Comparison of ENCODE assay signal across 8 mouse cellular contexts in the genomic region with DNA sequence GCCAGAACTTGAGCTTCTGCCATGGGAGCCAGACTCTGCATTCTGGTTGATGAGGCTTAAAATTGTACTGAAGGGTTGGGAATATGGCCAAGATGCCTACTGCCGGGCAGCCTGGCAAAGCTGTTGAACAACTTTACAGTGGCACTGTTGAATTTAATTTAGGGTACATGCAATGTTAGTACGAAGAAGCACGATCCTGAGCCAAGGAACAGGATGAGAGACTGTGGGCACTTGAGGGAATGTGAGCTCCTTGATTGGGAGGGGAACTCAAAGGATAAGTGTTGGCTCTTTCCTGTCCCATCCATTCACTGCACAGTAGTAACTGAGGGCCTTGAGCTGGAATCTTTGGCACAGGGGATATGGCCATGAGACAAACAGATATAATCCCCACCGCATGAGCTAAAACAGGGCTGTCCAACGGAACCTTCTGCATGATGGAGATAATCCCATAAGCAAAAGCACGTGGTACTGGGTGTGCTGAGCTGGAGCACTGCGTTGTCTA. TPM values are rescaled to one million over a fixed set of nuclear protein-coding genes. Genes with fewer than 3 reads are reported as not detected.
DNase-seq lines count a peak whose midpoint lies in the region; ATAC-seq and TF ChIP-seq lines count a peak whose summit lies in the region.
"Had no signal": no experiment of that assay in that cellular context is flagged by ENCODE, and none has a peak within 500 bp of the region (broad histone marks: within the 10 kb centered on the region; RNA-seq: fewer than 3 reads in every experiment).

No protein-coding gene starts in this region.

- peak overlapping the region; percentile 63 for H3K27ac ChIP-seq in hindbrain, postnatal 0 days
- H3K27ac ChIP-seq in hindbrain, embryonic 10.5 days, result no peak overlapping the region
- peak overlapping the region; percentile 67 for H3K27ac ChIP-seq in neural tube, embryonic 15.5 days (replicated peaks)
- peak overlapping the region; percentile 82 for H3K27ac ChIP-seq in layer of hippocampus, adult 2 months

- peak; percentile 86 for DNase-seq in hindbrain, postnatal 0 days (ENCODE audit: low spot score)
- no peak for DNase-seq in hindbrain, embryonic 10.5 days (ENCODE audit: low spot score)
- DNase-seq in neural tube, embryonic 10.5 days (ENCODE audit: extremely low spot score, low spot score), result no peak
- peak; percentile 42 to 59 for DNase-seq in layer of hippocampus, adult 2 months (ENCODE audit: low spot score in 2 of 2)
- DNase-seq in right cerebral cortex, postnatal 25 days, result peak; percentile 15
- no peak for DNase-seq in kidney, postnatal 14 days
- DNase-seq: kidney, postnatal 4 days had no signal

- no peak for TF ChIP-seq CTCF in hindbrain, postnatal 0 days (IDR thresholded peaks at IDR 0.05; ENCODE audit: low read depth)
- no peak for TF ChIP-seq CTCF in layer of hippocampus, adult 2 months (conservative IDR thresholded peaks at IDR 0.05)

- no peaks in the 10 kb centered on the region for H3K36me3 ChIP-seq in hindbrain, postnatal 0 days (ENCODE audit: insufficient read depth, low read length)
- H3K36me3 ChIP-seq in hindbrain, embryonic 10.5 days, result no peaks in the 10 kb centered on the region
- H3K36me3 ChIP-seq in neural tube, embryonic 15.5 days, result no peaks in the 10 kb centered on the region

- peak; percentile 83 for ATAC-seq in hindbrain, postnatal 0 days
- peak; percentile 75; the same call in 1 of the 2 replicates for ATAC-seq in neural tube, embryonic 15.5 days (ENCODE audit: low FRiP score)

- WGBS in hindbrain, postnatal 0 days, result 56% methylated on average over 7 of the region's 7 CpGs
- 90% methylated on average over 7 of the region's 7 CpGs for WGBS in hindbrain, embryonic 10.5 days
- 75% methylated on average over 7 of the region's 7 CpGs for WGBS in neural tube, embryonic 15.5 days

- H3K9ac ChIP-seq in hindbrain, postnatal 0 days (replicated peaks; ENCODE audit: low read length), result no peak overlapping the region
- no peak overlapping the region for H3K9ac ChIP-seq in neural tube, embryonic 15.5 days (replicated peaks)

- H3K4me2 ChIP-seq in hindbrain, postnatal 0 days (ENCODE audit: low read depth, low read length), result peak overlapping the region; percentile 22; the same call in 1 of the 2 replicates
- no peak overlapping the region for H3K4me2 ChIP-seq in neural tube, embryonic 15.5 days

- H3K4me3 ChIP-seq in hindbrain, postnatal 0 days (ENCODE audit: low read length), result no peak overlapping the region
- no peak overlapping the region for H3K4me3 ChIP-seq in hindbrain, embryonic 10.5 days
- H3K4me3 ChIP-seq in neural tube, embryonic 15.5 days (replicated peaks), result no peak overlapping the region
- no peak overlapping the region for H3K4me3 ChIP-seq in layer of hippocampus, adult 2 months

- no peaks in the 10 kb centered on the region for H3K27me3 ChIP-seq in hindbrain, postnatal 0 days (ENCODE audit: insufficient read depth, low read length)
- H3K27me3 ChIP-seq in hindbrain, embryonic 10.5 days (ENCODE audit: insufficient read depth, poor library complexity, severe bottlenecking), result 0 out of 2 replicates have a peak, but pooled peaks cover 7% of the 10 kb centered on the region
- H3K27me3 ChIP-seq in neural tube, embryonic 15.5 days (replicated peaks), result 0 out of 2 replicates have a peak, but pooled peaks cover 6% of the 10 kb centered on the region

- H3K4me1 ChIP-seq in hindbrain, postnatal 0 days (ENCODE audit: insufficient read depth, low read length), result peaks cover 7% of the 10 kb centered on the region
- no peaks in the 10 kb centered on the region for H3K4me1 ChIP-seq in hindbrain, embryonic 10.5 days (replicated peaks)
- no peaks in the 10 kb centered on the region for H3K4me1 ChIP-seq in neural tube, embryonic 15.5 days

- no peaks in the 10 kb centered on the region for H3K9me3 ChIP-seq in hindbrain, postnatal 0 days (ENCODE audit: low read length)
- no peaks in the 10 kb centered on the region for H3K9me3 ChIP-seq in hindbrain, embryonic 10.5 days
- no peaks in the 10 kb centered on the region for H3K9me3 ChIP-seq in neural tube, embryonic 15.5 days (replicated peaks)

RNA-seq across cellular contexts. Expression of gene Rabggta, which starts 8.5 kb away (rescaled TPM):
- 78.7 and 83.8 TPM in 2 replicates for total RNA-seq in hindbrain, postnatal 0 days (2014; rRNA removed)
- polyA plus RNA-seq in hindbrain, postnatal 0 days (2015; fragmentation: Nextera tagmentation; extraction: Ambion mirVana), result 50.4 and 51.9 TPM in 2 replicates
- 34.7 and 36.3 TPM in 2 replicates for polyA plus RNA-seq in hindbrain, embryonic 10.5 days (2016; fragmentation: Nextera tagmentation; extraction: Ambion mirVana)
- polyA plus RNA-seq in neural tube, embryonic 15.5 days (2015; fragmentation: Nextera tagmentation; extraction: Ambion mirVana), result 56.7 and 65.1 TPM in 2 replicates
- 10 to 100 TPM; 44.9 to 49.5 TPM for total RNA-seq in layer of hippocampus, adult 2 months (2021)

RNA-seq across cellular contexts. Expression of gene Dhrs1, which starts 14.9 kb away (rescaled TPM):
- total RNA-seq in hindbrain, postnatal 0 days (2014; rRNA removed), result 62.0 and 69.2 TPM in 2 replicates
- 86.0 and 88.3 TPM in 2 replicates for polyA plus RNA-seq in hindbrain, postnatal 0 days (2015; fragmentation: Nextera tagmentation; extraction: Ambion mirVana)
- 68.5 and 73.8 TPM in 2 replicates for polyA plus RNA-seq in hindbrain, embryonic 10.5 days (2016; fragmentation: Nextera tagmentation; extraction: Ambion mirVana)
- polyA plus RNA-seq in neural tube, embryonic 15.5 days (2015; fragmentation: Nextera tagmentation; extraction: Ambion mirVana), result 79.7 and 84.6 TPM in 2 replicates
- 10 to 100 TPM; 82.4 to 91.1 TPM for total RNA-seq in layer of hippocampus, adult 2 months (2021)

RNA-seq across cellular contexts. Expression of gene Nop9, which starts 14.9 kb away (rescaled TPM):
- 19.9 and 28.9 TPM in 2 replicates for total RNA-seq in hindbrain, postnatal 0 days (2014; rRNA removed)
- 23.0 and 23.5 TPM in 2 replicates for polyA plus RNA-seq in hindbrain, postnatal 0 days (2015; fragmentation: Nextera tagmentation; extraction: Ambion mirVana)
- polyA plus RNA-seq in hindbrain, embryonic 10.5 days (2016; fragmentation: Nextera tagmentation; extraction: Ambion mirVana), result 53.3 and 56.5 TPM in 2 replicates
- 25.1 and 31.5 TPM in 2 replicates for polyA plus RNA-seq in neural tube, embryonic 15.5 days (2015; fragmentation: Nextera tagmentation; extraction: Ambion mirVana)
- total RNA-seq in layer of hippocampus, adult 2 months (2021), result 10 to 100 TPM; 11.8 to 13.1 TPM

RNA-seq across cellular contexts. Expression of gene Tgm1, which starts 16.9 kb away (rescaled TPM):
- 0.10 and 0.11 TPM in 2 replicates for total RNA-seq in hindbrain, postnatal 0 days (2014; rRNA removed)
- 0.06 and 0.16 TPM in 2 replicates for polyA plus RNA-seq in hindbrain, postnatal 0 days (2015; fragmentation: Nextera tagmentation; extraction: Ambion mirVana)
- polyA plus RNA-seq in hindbrain, embryonic 10.5 days (2016; fragmentation: Nextera tagmentation; extraction: Ambion mirVana), result 0.34 and 0.81 TPM in 2 replicates
- 0.31 and 0.96 TPM in 2 replicates for polyA plus RNA-seq in neural tube, embryonic 15.5 days (2015; fragmentation: Nextera tagmentation; extraction: Ambion mirVana)
- not detected for total RNA-seq in layer of hippocampus, adult 2 months (2021)

RNA-seq across cellular contexts. Expression of gene Cideb, which starts 27.7 kb away (rescaled TPM):
- total RNA-seq in hindbrain, postnatal 0 days (2014; rRNA removed), result 1.9 TPM in 1 of 2 replicates, not detected in the other
- 0.75 and 0.81 TPM in 2 replicates for polyA plus RNA-seq in hindbrain, postnatal 0 days (2015; fragmentation: Nextera tagmentation; extraction: Ambion mirVana)
- 0.17 TPM in 1 of 2 replicates, not detected in the other for polyA plus RNA-seq in hindbrain, embryonic 10.5 days (2016; fragmentation: Nextera tagmentation; extraction: Ambion mirVana)
- polyA plus RNA-seq in neural tube, embryonic 15.5 days (2015; fragmentation: Nextera tagmentation; extraction: Ambion mirVana), result 0.35 and 0.93 TPM in 2 replicates
- total RNA-seq in layer of hippocampus, adult 2 months (2021), result 1 to 10 TPM; 1.4 to 1.6 TPM

Comparison
In these comparisons a context has a peak if more than half of its experiments do, and no peak if none do; other contexts are left out.
1. DNase-seq: peak in hindbrain, postnatal 0 days (single experiment), layer of hippocampus, adult 2 months (2 of 2) and right cerebral cortex, postnatal 25 days (single experiment); none in hindbrain, embryonic 10.5 days (single experiment), neural tube, embryonic 10.5 days (single experiment) and kidney, postnatal 14 days (single experiment).